Mouse (Mus musculus): ENCODE data around the gene Borcs7.

Gene Borcs7

GRCm38 (mm10) chr19:46689460-46690372 is at the start of gene Borcs7:
Gene Borcs7 (plus strand): TSS chr19:46689906.
- peak; percentile 57 for DNase-seq (ENCODE audit: extremely low spot score, low read depth, low spot score)

- DNase-seq (ENCODE audit: extremely low spot score, low read depth, low spot score) = no peak
Measured at GRCm38 (mm10) chr19:46640780-46641179, 48.9 kb upstream of the Borcs7 start.

GRCm38 (mm10) chr19:46641420-46642085 is 48.2 kb upstream of the Borcs7 start:
- no peak for DNase-seq (ENCODE audit: extremely low spot score, low read depth, low spot score)

GRCm38 (mm10) chr19:46642136-46642753 is 47.5 kb upstream of the Borcs7 start:
- DNase-seq (ENCODE audit: extremely low spot score, low read depth, low spot score) = no peak

- no peak for DNase-seq (ENCODE audit: extremely low spot score, low read depth, low spot score)
Measured at GRCm38 (mm10) chr19:46643236-46643635, 46.5 kb upstream of the Borcs7 start.

- DNase-seq (ENCODE audit: extremely low spot score, low read depth, low spot score) = no peak
Measured at GRCm38 (mm10) chr19:46644343-46644792, 45.3 kb upstream of the Borcs7 start.

GRCm38 (mm10) chr19:46644793-46645602 is 44.7 kb upstream of the Borcs7 start:
- DNase-seq (ENCODE audit: extremely low spot score, low read depth, low spot score) = no peak

- no peak for DNase-seq (ENCODE audit: extremely low spot score, low read depth, low spot score)
Measured at GRCm38 (mm10) chr19:46646041-46646481, 43.6 kb upstream of the Borcs7 start.

- DNase-seq (ENCODE audit: extremely low spot score, low read depth, low spot score) = no peak
Measured at GRCm38 (mm10) chr19:46647254-46647653, 42.5 kb upstream of the Borcs7 start.

- no peak for DNase-seq (ENCODE audit: extremely low spot score, low read depth, low spot score)
Measured at GRCm38 (mm10) chr19:46647850-46648249, 41.9 kb upstream of the Borcs7 start.

GRCm38 (mm10) chr19:46648565-46648964 is 41.1 kb upstream of the Borcs7 start:
- no peak for DNase-seq (ENCODE audit: extremely low spot score, low read depth, low spot score)

- DNase-seq (ENCODE audit: extremely low spot score, low read depth, low spot score) = no peak
Measured at GRCm38 (mm10) chr19:46653188-46653587, 36.5 kb upstream of the Borcs7 start.

- DNase-seq (ENCODE audit: extremely low spot score, low read depth, low spot score) = no peak
Measured at GRCm38 (mm10) chr19:46653616-46654235, 36.0 kb upstream of the Borcs7 start.

- no peak for DNase-seq (ENCODE audit: extremely low spot score, low read depth, low spot score)
Measured at GRCm38 (mm10) chr19:46655626-46656025, 34.1 kb upstream of the Borcs7 start.

- no peak for DNase-seq (ENCODE audit: extremely low spot score, low read depth, low spot score)
Measured at GRCm38 (mm10) chr19:46656151-46656840, 33.4 kb upstream of the Borcs7 start.

GRCm38 (mm10) chr19:46657339-46658020 is 32.2 kb upstream of the Borcs7 start:
- no peak for DNase-seq (ENCODE audit: extremely low spot score, low read depth, low spot score)

- DNase-seq (ENCODE audit: extremely low spot score, low read depth, low spot score) = no peak
Measured at GRCm38 (mm10) chr19:46658348-46658747, 31.4 kb upstream of the Borcs7 start.

- no peak for DNase-seq (ENCODE audit: extremely low spot score, low read depth, low spot score)
Measured at GRCm38 (mm10) chr19:46658851-46659250, 30.9 kb upstream of the Borcs7 start.

- DNase-seq (ENCODE audit: extremely low spot score, low read depth, low spot score) = no peak
Measured at GRCm38 (mm10) chr19:46661511-46661910, 28.2 kb upstream of the Borcs7 start.
